Mouse (Mus musculus) lung, adult 2 months (tissue): Measurements from ENCODE around the gene Nr5a2.

ENCODE experiments used
- CTCF ChIP-seq: fragments of 200-500 bp; IDR thresholded peaks from 2 replicates; pipeline ENCODE4 v1.5.1; 2011; ENCODE audit warnings: mild to moderate bottlenecking, low read length, control low read depth; ENCODE audit not compliant: insufficient read depth
- POLR2A ChIP-seq: fragments of 200-500 bp; IDR thresholded peaks from 2 replicates; pipeline ENCODE4 v1.6.1; 2011; ENCODE audit warnings: low read depth, mild to moderate bottlenecking, control low read depth, low read length, borderline replicate concordance; ENCODE audit errors: extremely low read depth

GRCm38 (mm10) chr1:136929743-136930142 is 30.5 kb downstream of the Nr5a2 start:
- TF ChIP-seq POLR2A = no peak
- no peak for TF ChIP-seq CTCF
